Mouse (Mus musculus) left cerebral cortex, adult 11 months (tissue): ENCODE measurements around the gene Tmem100.

Source experiments
- DNase-seq: peaks from one replicate; pipeline ENCODE4 v3.0.0; 2022; ENCODE audit warnings: low spot score

Gene Tmem100

DNA sequence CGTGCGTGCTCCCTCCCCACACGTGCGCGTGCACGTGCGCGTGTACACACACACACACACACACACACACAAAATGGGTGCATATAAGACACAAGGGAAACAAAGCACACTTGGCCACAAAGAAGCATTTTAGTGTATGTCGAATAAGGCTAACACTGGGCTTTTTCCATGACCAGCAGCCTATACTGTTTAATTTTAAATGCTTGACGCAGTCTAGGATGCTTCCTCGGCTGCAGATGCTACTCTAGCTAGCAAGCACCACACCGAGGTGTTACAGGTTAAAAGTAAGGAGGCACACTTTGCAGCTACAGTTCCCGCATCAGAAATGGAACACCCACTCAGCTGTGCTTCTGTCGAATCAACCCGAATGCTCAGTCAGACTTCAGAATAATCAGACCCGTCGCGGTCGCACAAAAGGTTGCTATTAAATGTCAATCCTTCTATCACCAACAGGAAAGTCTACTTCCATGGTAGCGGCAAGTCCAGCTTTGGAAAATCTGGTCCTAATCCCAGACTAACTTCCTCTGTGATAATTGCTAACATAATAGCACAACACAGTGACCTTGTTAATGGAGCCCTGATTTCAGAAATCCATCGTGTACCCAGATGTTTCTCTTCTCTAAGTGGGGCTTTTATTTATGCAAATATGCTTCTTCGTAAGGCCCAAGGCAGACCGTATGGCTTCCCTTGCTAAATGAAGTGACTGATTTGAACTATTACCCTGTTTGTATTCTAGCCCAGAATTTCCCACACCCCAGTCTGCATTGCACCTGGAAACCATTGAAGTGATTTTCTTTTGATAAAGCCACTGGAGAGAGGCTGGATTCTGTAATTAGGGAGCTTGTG, 36.5 kb downstream of the Tmem100 start:
- no peak for DNase-seq

DNA sequence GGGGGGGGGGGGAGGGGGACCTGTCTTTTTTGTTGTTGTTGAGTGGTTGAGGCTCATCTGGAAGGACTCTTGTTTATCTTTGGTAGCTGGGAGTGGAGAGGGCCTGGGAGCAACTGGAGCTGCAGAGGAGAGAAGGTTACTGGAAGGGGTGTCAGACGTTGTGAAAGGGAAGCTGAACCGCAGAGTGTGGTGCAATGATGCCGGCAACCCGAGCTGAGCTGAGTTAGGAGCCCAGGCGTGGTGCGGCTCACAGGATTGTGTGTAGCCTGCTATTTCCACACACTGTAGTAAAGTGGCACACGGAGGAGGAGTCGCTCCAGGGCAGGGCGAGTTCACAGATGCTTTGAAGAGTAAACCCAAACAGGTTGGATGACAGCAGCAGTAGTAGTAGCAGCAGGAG, 41.6 kb downstream of the Tmem100 start:
- DNase-seq, result no peak

DNA sequence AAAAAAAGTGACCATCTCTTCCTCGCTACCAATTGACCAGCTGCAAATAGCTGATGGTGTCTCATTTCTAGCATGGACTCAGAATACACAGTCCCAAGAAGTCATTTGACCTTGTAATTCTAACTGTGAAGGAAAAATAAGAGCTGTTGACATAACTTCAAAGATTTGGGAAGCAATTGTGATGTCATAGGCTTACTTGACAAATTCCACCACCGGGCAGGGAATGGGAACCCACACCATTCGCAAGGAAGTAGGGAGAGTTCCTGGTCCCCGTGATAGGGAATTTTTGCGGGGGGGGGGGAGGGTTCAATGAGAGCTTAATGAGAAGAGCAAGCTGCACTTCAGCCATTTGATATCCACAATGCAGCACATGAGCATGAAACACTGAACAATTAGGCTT, 43.1 kb downstream of the Tmem100 start:
- no peak for DNase-seq

DNA sequence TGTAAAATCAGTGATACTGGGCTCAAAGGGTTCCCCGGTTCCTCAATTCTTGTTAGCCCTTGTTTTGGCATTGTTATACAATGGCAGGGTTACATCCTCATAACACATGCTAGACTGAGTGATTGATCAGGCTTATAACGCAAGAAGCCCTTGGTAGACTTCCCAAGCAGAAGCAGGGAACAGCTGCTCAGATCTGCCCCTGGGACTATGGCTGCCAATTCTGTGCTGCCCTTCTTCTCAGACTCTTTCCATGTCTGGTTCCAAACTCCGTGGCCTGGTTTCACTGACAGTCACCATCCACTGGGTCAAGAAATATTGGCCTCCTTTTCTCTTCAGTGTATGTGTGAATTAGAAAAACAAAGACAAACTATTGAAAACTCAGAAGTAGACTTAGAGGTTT, 46.5 kb downstream of the Tmem100 start:
- DNase-seq, result no peak

DNA sequence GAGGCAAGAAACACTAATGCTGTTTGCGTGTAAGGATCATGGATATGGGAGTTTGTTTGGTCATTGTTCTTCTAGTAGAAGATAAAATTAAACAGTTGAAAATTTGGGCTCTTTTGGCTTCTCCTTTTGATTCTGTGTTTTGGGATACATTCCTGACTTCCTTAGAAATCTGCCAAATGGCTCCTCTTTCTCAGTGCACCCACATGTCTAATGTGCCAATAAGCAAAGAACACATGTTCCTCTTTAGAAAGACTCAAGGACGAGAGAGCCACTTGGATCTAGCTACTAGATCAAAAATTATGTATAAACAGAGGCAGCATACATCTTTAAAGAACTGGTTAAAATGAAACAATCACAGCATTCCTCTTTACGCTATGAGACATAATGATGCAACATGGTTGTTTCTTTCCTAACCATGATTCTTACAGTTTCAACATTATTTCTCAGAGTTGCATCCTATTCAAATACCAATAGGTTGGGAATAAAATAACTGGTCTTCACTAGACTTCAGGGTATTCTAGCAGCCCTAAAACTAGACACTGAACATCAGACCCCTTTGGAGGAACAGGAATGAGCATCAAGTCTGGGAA, 50.6 kb downstream of the Tmem100 start:
- DNase-seq, result no peak

DNA sequence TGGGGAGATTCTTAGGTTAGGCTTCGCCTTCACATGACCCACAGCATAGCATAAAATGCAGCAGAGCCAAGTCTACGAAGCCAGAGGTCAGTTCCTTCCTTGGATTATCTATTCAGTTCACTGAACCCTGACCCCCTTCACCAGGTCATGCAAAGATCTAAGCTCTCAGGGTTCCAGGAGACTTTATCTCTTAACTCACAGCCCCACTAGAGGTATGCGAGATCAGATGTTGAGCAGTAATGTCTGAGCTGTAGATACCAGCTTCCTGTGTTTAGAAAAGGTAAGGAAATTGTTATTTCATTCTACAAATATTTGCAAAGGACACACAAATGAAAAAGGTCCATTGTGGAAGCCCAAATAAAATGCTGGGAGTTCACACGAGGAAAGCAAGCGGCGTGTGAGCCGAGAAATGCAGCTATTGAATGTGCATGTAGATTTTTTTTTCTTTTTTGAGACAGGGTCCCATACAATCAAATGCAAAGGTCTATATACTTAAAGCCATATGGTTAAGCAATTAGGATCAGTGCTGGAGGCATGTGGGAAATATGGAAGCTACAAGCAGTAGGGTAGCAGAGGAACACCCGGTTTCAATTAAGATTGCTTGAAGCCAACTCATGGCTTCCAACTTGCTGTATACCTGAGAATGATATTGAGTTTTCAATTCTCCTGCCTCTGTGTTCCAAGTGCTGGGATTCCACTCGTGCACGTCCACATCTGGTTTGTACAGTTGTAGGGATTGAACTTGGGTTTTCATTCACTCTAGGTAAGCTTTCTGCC, 51.9 kb downstream of the Tmem100 start:
- no peak for DNase-seq

DNA sequence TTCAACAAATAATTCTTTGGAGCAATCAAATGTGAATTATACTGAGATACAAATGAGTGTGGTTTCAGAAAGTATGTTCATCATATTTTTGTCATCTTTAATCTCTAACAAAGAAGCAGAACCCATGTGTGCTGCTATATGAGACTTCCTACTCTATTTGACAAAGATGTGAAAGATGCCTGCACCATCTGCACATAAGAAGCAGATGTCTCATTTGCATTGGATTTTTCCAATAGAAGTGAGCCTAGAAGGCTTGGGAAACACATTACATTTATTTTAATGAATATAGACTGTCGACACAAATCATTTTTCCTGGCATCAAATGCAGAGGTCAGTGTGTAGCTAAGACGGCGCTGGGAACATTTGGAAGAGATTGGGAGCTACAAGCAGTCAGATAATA, 52.9 kb downstream of the Tmem100 start:
- no peak for DNase-seq

DNA sequence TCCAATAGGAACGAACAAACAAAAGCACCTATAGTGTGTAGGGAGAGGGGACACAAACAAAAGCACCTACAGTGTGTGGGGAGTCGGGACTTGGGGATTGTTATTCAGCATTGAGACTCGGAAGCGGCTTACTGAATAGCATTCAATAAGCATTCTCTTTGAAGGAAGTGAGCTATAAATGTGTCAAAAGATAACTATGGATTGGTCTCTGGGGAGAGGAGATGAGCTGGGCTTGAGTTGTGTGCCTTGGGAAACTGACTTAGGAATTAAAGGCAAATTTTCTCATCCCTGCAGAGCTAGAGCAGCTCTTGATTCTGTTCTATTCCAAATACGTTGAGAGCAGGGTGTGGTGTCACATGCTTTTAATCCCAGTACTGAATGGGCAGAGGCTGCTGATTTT, 54.0 kb downstream of the Tmem100 start:
- no peak for DNase-seq
